Mouse (Mus musculus): Measurements from ENCODE around the gene Chd2.
"Not testable (repeated sequence)": the region's sequence is repeated elsewhere in the genome, so short reads cannot be mapped to it uniquely, and the experiment has no call there.

The Chd2 gene

DNA sequence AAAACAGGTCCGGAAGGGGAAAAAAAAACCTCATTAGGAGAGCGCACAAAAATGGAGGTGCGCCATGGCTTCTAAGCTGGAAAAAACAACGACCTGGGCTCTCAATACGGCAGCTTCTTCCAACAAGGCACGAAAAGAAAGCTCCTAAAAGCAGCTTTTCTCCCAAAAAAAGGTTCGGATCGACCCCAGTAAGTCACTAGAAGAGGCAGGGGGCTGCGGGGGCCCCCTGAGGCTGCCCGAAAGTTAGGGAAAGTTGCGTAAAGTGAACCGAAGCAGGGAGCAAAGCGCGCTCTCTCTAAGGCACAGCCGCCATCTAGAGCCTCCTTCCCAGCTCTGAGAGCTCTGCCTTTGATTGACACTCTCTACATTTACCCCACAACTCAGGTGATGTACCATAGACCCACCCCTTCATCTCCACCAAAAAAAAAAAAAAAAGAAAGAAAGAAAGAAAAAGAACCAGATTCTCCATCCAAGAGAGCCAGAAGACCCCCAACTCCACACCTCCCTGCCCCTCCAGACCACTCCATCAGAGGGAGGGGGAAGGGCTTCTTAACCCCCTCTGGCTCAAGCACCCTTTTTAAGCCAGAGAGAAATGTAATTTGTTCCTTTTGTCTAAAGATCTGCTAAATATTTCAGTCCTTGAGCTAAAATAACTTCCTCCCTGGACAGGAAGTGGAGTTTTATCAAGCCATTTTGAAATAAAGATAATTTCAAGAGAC is at the start of gene Chd2:
Chd2 (minus strand) TSS at position 419 of the 719 bp plus-strand sequence.
- in situ Hi-C loops (cut with MboI; ENCODE audit: low sequenced_read_pairs): no loop called here

DNA sequence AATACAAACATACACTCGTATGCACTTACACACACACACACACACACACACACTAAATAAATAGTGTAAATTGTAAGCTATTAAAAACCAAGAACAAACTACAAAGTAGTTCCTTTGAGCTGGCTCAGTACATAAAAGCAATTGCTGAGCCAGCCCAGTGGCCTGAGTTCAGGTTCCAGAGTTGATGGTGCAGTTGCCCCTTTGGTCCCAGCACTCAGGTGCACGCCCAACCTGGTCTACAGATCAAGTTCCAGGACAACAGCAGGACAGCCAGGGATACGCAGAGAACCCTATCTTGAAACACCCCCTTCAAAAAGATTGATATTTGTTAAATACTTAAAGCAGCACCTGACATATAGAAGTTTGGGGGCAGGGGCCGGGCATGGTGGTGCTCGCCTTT is 49.1 kb upstream of the Chd2 start:
- in situ Hi-C loops (cut with MboI; ENCODE audit: low sequenced_read_pairs): no loop called here

DNA sequence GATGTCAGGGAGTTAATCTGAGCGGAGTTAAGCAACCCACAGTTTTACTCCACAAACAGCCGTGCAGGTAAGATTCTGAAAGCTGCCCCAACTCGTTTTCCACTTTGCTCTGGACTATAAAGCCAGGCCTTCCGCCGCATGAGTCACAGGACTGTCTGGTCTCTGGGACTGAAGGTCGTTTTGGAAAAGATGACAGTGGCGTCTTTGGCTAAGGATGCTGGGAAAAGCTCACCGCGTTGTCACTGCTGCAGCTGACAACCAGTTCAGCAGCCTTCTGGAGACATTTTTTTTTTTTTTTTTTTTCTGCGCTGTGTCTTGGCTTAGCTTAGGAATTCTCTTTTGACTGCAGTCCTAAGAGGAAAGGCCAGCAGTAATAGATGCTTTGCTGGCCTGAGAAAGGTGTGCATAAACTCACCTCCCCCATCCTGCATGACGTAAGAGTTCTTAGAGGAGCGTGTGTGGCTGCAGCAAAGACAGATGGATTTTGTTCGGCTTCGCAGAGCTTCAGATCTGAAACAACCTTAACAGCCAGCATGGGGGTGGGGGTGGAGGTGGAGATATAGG is 47.7 kb upstream of the Chd2 start:
- in situ Hi-C loops (cut with MboI; ENCODE audit: low sequenced_read_pairs): no loop called here

DNA sequence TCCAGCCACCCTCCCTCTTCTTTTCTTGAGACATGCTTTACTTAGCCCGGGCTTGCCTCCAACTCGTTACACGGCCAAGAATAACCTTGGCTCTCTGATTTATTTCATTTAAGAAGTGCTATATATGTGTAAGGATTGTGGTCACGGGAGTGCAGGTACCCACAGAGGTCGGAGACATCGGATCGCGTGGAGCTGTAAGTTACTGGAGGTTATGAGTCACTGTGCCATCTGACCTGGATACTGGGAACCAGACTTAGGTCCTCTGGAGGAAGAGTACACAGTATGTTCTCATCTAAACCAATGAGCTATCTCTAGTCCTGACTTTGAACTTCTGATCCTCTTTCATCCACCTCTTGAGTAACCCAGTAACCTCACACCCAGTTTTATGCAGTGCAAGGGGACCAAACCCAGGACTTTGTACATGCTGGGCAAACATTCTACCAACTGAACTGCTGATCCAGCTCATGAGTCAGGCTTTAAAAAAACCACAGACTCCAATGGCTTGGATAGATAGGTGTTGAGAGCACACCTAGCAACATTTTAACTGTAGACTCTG is 46.8 kb upstream of the Chd2 start:
- in situ Hi-C loops (cut with MboI; ENCODE audit: low sequenced_read_pairs): no loop called here

DNA sequence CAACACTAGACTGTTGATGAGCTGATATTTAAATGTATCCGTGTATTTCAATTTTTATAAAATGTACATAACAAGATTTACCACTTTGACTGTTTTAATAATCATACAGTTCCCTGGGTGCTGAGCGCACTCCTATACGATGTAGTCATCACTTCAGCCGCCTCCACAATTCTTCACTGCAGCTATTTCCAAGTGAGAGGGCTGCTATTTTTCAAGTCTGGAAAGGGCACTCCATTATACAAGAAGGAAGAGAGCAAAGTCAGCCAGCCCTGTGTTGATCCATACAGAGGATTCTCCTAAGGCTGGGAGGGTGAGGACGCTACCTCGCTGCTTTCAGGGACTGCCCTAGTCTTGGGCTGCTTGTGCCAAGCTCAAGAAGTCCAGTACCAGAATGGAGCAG is 45.1 kb upstream of the Chd2 start:
- in situ Hi-C loops (cut with MboI; ENCODE audit: low sequenced_read_pairs): no loop called here

DNA sequence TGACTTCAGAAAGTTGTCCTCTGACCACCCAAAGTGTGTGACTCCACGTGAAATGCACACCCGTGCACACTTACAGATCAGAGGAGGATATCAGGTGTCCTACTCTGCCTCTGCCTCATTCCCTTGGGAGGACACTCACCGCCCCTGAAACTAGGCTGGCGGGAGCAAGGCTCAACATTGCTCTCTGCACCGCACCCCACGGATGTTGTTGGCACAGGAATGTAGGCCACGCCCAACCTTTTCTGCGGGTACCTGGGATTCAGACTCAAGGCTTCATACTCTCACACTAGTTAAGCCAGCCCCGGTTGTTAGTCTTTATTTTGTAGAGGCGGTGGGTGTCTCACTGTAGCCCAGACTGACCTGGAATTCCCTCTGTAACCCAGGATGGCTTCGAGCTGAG is 44.6 kb upstream of the Chd2 start:
- in situ Hi-C loops (cut with MboI; ENCODE audit: low sequenced_read_pairs): no loop called here

DNA sequence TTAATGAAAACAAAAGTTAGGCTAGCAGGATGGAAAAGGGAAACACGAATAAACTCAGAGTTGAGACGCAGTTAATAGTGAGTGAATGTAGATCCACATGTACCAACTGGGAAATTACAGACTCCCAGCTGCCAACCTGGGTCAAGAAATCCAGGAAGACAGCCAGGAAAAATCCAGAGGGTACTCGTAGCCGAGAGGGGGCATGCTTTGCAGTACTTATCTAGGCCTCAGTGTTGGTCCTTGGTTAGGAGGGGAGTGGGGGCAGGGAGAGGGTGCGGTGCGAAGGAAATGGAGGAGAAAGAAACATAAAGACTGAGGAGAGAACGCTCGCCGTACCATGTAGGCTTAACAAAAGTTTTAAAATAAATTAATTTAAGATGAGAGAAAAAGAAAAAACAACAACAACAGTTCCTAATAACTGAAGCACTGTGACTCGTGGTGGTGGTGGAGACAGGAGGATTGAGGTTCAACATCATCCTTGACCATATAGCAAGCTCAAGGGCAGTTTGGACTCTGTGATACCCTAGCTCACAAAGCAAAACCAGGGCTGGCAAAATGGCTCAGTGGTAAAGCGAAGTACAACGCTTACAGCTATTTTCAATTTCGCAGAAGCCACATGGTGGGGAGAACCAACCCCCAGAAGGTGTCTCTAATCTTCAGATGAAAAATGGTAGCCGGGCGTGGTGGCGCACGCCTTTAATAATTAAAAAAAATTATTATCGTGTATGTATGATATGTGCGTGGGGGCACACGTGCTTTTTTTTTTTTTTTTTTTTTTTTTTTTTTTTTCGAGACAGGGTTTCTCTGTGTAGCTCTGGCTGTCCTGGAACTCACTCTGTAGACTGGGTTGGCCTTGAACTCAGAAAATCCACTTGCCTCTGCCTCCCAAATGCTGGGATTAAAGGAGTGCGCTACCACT is 43.7 kb upstream of the Chd2 start:
- in situ Hi-C loops (cut with MboI; ENCODE audit: low sequenced_read_pairs): no loop called here

DNA sequence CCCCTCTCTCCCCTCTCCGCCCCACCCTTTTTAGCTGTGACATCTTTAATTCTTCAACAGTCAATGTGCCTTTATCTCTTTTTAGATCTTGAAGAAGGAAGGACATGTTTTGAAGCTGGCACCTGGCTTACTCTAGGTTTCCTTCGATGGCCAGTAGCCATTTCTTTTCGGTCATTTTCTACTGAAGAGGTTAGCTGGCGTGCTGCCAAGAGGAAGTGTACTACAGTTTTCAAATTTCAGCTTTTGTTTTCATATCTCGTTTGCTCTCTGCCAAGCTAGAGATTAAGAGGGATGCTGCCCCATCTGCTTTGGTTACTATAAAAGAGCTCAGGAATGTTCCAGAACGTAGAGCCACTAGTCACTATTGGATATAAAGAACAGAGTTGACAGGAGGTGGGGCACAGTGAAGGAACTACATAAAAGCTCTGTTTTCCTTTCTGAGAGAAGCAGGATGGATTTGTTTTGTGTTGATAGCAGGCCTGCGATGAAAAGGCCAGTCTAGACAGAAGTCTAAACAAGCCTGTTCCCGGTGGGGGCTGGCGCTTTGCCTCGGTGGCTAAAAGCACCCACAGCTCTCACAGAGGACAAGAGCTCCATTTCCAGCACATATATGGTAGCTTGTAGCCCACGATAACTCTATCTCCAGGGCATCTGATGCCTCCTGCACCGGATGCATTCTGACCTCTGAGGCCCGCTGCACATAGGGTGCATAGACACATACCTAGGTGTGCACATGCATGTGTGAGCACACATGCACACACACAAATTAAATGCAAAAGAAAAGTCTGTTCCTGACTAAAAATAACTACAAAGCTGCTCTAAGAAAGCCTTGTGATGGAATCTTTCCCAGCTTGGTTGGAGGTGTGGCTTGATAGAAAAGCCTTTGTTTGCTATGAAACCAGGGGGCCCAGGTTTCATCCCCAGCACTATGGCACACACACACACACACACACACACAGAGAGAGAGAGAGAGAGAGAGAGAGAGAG is 42.7 kb upstream of the Chd2 start:
- in situ Hi-C loops (cut with MboI; ENCODE audit: low sequenced_read_pairs): no loop called here

DNA sequence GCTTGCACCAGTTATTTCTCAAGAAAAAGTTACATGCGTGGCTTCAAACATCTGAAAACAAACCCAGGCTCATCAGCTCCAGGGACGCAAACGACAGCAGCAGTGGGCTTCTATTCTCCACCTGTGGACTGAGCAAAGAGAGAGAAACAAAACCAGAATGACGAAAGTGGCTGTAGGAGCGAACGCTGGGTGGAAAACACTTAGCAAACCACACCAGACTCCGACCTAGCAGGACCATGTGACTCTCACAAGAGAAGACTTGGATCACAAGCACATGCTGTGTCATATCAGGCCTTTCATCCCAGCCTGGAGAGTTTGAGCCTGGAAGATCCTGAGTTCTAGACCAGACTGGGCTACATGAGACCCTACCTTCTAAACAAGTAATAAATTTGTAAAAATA is 41.8 kb upstream of the Chd2 start:
- in situ Hi-C loops (cut with MboI; ENCODE audit: low sequenced_read_pairs): no loop called here

DNA sequence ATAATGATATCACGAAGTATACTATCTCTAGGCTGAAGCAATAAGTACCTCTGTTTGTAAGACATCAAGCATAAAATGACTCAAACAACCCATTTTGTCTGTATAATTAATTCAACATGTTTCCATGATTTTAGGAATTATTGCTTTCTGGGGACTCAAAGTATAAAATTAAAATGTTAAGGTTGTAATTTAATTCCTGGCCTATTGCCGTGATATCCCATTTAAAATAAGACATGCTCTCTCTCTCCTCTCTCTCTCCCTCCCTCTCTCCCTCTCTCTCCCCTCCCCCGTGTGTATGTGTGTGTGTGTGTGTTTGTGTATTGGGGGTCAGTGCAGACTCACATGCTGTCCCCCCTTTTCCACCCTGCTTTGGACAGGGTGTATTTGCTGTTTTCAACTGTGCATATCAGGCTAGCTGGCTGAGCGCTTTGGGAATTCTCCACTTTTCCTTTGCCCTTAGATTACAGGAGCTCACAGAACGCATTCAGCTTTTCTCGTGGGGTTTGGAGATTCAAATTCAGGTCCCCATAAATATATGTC is 40.3 kb upstream of the Chd2 start:
- in situ Hi-C loops (cut with MboI; ENCODE audit: low sequenced_read_pairs): no loop called here

DNA sequence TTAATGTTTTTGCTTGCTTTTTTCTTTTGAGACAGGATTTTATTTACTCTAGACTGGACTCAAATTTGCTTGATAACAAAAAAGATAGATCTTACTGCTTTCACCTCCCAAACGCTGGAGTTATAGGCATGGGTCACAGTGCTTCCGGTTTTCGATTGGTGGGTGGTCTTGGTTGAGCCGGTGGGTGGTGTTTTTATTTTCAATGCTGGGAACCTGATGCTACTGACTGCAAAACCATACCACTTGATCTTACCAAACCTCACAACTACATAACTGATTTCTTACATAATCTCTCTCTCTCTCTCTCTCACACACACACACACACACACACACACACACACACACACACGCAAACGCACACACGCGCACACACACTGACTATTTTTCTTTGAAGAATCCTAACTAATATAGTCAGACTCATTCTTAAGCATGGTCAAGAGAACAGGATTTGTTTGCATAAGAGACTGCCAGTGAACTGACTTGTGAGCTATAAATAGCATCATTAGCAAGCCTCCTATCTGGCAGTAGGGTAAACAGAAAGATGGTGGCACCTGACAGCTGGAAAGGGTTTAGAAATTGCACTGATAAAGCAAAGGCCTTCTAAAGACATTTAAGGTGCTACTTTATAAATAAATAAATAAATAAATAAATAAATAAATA is 37.6 kb upstream of the Chd2 start:
- in situ Hi-C loops (cut with MboI; ENCODE audit: low sequenced_read_pairs): no loop called here

DNA sequence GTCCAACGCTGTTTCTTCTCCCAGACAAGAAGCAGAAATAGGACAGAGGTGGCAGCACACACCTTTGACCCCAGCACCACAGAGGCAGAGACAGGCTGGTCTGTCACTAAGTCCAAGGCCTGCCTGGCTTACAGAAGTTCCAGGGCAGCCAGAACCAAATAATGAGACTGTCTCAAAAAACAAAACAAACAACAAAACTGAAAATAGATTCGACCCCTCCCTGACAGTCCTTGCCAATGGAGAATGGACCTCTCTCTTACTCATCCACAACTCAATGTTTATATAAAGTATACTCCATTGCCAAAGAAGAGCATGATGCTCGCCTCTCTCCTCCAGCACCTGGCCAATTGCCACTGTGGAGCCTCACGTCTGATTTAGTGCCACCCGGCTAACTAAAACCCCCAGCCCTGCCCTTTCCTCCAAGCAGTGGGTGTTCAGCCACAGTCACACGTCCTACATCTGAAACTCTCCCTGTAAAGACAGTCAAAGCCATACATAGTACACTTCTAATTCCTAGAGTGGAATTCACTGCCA is 36.3 kb upstream of the Chd2 start:
- in situ Hi-C loops (cut with MboI; ENCODE audit: low sequenced_read_pairs): no loop called here

DNA sequence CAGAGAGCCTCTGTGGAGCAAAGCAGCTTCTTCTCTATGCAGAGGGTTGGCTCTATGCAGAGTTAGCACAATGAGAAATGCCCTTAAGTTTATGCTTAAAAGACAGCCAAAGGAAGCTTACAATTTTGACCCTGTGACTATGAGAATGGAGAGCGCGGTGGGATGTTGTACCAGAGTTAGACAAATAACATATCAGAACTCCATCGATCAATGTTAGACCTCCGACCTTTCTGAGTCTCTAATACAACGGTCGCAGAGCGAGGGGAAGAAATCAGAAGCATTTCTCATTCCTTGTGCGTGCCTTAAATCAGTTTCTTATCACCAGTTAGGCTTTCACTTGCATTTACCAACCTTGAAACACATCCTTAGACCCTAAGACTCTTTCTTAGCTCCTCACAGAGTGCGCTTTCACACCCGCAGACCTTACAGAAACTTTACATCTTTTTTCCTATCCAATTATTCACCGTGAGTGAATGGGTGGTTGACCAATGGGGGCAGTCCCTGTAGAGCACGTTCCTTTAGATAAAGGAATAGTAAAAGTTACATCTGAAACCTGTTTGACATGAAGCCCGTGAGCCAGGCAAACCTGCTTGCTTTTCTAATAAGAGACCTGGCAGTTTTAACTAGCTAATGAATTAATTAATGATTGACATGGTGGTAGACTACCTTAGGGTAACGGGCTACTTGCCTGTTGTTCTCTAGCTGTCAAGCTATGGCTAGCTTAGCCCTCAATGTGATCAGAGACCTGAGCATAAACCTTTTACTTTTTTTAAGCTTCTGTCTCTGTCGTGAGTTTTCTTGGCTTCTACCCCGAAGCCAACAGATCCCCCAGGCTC is 34.7 kb upstream of the Chd2 start:
- in situ Hi-C loops (cut with MboI; ENCODE audit: low sequenced_read_pairs): no loop called here

DNA sequence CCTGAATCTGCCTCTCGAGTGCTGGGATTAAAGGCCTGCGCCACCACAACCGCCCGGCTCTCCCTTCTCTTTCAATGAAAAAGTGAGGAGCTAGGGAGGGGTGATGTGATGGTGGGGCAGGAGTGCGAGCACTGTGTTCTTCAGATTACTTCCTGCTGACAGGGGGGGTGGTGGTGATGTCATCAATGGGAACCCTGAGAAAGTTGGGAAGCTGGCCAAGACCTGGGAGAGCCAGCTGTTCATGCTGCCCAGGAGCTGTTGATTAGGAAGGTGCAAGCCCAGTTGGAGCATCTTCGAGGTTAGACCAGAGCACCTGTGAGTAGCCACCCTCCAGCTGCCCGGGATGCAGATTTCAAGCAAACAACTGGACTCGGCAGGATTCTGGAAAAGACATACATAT is 33.6 kb upstream of the Chd2 start:
- in situ Hi-C loops (cut with MboI; ENCODE audit: low sequenced_read_pairs): no loop called here

DNA sequence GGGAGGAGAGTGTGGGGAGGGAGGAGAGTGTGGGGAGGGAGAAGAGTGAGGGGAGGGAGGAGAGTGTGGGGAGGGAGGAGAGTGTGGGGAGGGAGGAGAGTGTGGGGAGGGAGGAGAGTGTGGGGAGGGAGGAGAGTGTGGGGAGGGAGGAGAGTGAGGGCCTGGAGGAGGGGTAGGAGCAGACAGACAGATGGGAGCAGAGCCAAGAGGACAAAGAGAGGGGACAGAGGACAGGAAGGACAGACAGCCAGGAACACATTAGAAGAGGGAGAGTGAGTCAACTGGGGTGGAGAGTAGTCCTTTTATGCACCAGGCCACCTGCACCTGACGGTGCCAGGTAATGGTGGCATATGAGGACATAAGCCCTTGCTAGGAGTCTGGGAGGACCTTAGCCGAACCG is 33.0 kb upstream of the Chd2 start:
- in situ Hi-C loops (cut with MboI; ENCODE audit: low sequenced_read_pairs): not testable (repeated sequence)

DNA sequence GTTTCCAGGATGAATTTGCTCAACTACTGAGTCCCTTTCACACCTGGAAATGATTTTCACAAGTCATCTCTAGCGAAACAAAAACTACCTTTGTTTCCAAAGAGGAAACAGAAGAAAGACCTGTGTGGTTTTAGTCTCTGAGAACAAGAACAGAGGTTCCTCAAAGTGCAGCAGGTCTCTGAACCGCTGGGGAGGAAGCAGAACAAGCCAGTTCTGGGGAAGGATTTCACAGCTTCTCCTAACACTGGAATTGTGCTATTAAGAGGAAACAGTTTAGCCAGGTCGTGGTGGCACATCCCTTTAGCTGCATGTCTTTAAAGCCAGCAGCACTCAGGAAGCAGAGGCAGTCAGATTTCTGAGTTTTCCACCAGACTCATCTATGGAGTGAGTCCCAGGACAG is 30.9 kb upstream of the Chd2 start:
- in situ Hi-C loops (cut with MboI; ENCODE audit: low sequenced_read_pairs): no loop called here

DNA sequence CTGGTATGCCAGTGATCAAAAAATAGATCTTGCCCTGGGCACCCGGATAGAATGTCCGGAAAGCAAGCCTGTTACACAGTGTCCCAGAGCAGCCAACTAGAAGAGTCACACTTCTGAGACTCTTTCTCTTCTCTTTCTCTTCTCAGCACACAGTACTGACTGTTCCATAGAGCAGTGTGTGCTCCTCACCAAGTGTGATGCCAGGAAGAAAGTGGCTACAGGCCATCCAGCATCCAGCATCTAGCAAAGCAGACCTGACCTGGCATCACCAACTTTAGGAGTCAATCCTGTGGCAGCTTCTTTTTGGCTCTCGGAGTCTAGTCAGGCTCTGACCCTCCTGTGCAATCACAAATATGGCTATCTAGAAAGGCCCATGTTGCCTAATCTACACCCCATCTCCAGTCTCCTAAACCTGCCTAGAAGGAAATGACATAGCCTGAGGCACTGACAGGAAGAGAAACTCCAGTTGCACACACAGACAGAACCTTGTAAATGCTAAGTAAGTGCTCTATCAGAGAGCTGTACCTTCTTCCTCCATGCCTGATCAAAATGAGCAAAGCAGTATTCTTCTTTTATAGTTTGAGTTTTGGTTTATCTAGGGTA is 27.3 kb upstream of the Chd2 start:
- in situ Hi-C loops (cut with MboI; ENCODE audit: low sequenced_read_pairs): no loop called here

DNA sequence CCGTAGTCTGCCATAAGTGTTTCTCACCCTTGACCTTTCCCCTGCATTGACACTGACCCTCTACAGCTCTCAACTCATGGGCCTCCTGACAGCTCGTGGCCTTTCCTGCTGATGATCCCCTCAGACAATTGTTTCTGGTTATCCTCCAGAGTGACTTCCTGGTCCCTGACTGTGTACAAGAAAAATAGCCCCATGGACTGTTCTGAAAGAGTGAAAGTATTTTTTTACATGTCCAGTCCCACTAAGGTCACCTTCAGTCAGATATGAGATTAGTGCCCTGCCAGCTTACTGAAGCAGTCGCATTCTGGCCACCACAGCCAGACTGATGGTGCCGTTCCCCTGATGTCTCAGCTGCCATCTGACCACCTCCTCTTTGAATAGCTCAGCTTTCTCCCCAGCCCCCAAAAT is 26.1 kb upstream of the Chd2 start:
- in situ Hi-C loops (cut with MboI; ENCODE audit: low sequenced_read_pairs): no loop called here
